Mouse (Mus musculus): ENCODE data around the gene Tmem131l. TPM values are rescaled to one million over a fixed set of nuclear protein-coding genes. Genes with fewer than 3 reads are reported as not detected.

Tmem131l gene
- total RNA-seq, 1 experiment = 31.5 TPM

DNA sequence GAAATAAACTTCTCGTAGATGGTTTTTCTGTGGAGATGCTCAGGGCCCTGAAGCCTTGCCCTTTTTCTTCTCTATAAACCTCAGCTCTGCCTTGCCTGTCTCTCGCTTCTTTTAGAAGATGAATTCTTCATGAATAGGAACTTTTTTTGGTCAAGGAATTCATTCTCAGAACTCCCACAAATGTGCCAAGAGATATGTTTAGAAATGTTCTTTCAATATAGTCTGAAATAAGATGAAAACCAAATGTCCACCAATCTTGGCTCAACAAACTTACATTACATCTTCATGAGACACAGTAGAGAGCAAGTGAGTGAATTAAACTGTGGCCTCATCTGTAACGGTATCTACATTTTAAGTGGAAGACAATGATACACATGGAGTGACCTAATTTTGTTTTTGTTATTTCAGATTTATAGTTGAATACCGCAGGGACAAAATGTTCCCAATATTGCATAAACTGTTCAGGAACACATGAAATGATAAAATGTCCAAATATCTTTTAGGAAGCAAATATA lies 41.3 kb upstream of the Tmem131l start:
- no peak overlapping the region for H3K9ac ChIP-seq (ENCODE audit: insufficient read depth, low read depth, low read length, poor library complexity, severe bottlenecking)
- in situ Hi-C loops (cut with MboI; ENCODE audit: low sequenced_read_pairs in 2 of 2, unreplicated experiment in 2 of 2) = no loop called here
- no peaks in the 10 kb centered on the region for H3K4me1 ChIP-seq (ENCODE audit: control insufficient read depth in 2 of 2, insufficient read depth in 2 of 2, low read length in 2 of 2, poor library complexity in 1 of 2)
- DNase-seq (ENCODE audit: low read depth, low spot score) = no peak
- no peak overlapping the region for H3K4me3 ChIP-seq (ENCODE audit: insufficient read depth in 1 of 2, low read depth in 1 of 2, low read length in 2 of 2, poor library complexity in 1 of 2, severe bottlenecking in 1 of 2)
- H3K9me3 ChIP-seq (ENCODE audit: control insufficient read depth, insufficient read depth, low read depth, low read length) = no peaks in the 10 kb centered on the region
- TF ChIP-seq MAFK (IDR thresholded peaks at IDR 0.05; ENCODE audit: insufficient read depth, low read depth, low read length) (no peak), ZC3H11A (IDR thresholded peaks at IDR 0.05; ENCODE audit: borderline replicate concordance, low read depth, low read length) (no peak), HCFC1 (IDR thresholded peaks at IDR 0.05; ENCODE audit: borderline replicate concordance, insufficient read depth, low read length) (no peak), ZNF384 (IDR thresholded peaks at IDR 0.05; ENCODE audit: low read depth, low read length) (no peak), CHD2 (IDR thresholded peaks at IDR 0.05; ENCODE audit: low read depth, low read length) (no peak)
- H3K27ac ChIP-seq (ENCODE audit: insufficient read depth, low read depth, low read length, poor library complexity, severe bottlenecking) = no peak overlapping the region
- 0 out of 2 replicates have a peak, but pooled peaks cover under 1% of the 10 kb centered on the region for H3K36me3 ChIP-seq (ENCODE audit: control insufficient read depth, insufficient read depth, low read length, poor library complexity, severe bottlenecking)

DNA sequence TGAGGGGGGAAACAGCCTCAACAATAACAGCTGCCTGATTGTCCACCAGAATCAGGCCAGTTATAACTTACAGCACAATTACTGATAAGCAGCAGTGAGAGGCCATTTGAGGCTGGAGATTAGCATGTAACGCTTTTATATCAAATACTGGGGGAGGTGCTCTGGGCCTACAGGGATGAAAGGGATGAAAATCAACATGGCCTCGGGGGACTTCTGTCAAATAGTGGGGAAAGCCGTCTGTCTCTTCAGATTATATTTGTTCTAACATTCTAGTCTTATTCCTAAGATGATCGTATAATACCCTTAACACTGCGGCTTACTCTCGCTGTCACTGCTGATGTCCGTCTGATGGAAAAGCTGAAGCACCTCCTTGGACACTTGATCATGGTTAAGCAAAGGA lies 40.1 kb upstream of the Tmem131l start:
- no peak for TF ChIP-seq CHD2 (IDR thresholded peaks at IDR 0.05; ENCODE audit: low read depth, low read length)
- in situ Hi-C loops (cut with MboI; ENCODE audit: low sequenced_read_pairs in 2 of 2, unreplicated experiment in 2 of 2) = no loop called here
- no peak for DNase-seq (ENCODE audit: low read depth, low spot score)
- Histone ChIP-seq H3K9ac (ENCODE audit: insufficient read depth, low read depth, low read length, poor library complexity, severe bottlenecking) (no peak overlapping the region), H3K27ac (ENCODE audit: insufficient read depth, low read depth, low read length, poor library complexity, severe bottlenecking) (no peak overlapping the region), H3K9me3 (ENCODE audit: control insufficient read depth, insufficient read depth, low read depth, low read length) (no peaks in the 10 kb centered on the region), H3K36me3 (ENCODE audit: control insufficient read depth, insufficient read depth, low read length, poor library complexity, severe bottlenecking) (0 out of 2 replicates have a peak, but pooled peaks cover 1% of the 10 kb centered on the region), H3K4me1 (ENCODE audit: control insufficient read depth in 2 of 2, insufficient read depth in 2 of 2, low read length in 2 of 2, poor library complexity in 1 of 2) (no peaks in the 10 kb centered on the region), H3K4me3 (ENCODE audit: insufficient read depth in 1 of 2, low read depth in 1 of 2, low read length in 2 of 2, poor library complexity in 1 of 2, severe bottlenecking in 1 of 2) (no peak overlapping the region)

DNA sequence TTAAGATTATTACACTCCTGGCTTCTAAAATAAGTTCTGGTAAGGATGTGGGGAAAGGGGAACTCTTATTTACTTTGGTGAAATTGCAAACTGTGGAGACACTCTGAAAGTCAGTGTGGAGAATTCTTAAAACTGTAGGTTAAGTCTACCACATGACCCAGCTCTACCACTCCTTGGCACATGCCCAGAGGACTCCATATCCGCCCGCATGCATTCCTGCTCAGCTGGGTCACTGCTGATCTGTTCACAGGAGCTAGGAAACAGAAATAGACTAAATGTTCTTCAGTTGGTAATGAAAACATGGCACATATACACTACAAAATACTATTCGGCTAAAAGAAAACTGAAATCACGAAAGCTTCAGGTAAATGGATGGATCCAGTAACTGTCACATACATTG lies 37.5 kb upstream of the Tmem131l start:
- no peak for DNase-seq (ENCODE audit: low read depth, low spot score)
- Histone ChIP-seq H3K9me3 (ENCODE audit: control insufficient read depth, insufficient read depth, low read depth, low read length) (no peaks in the 10 kb centered on the region), H3K36me3 (ENCODE audit: control insufficient read depth, insufficient read depth, low read length, poor library complexity, severe bottlenecking) (0 out of 2 replicates have a peak, but pooled peaks cover 1% of the 10 kb centered on the region), H3K4me1 (ENCODE audit: control insufficient read depth in 2 of 2, insufficient read depth in 2 of 2, low read length in 2 of 2, poor library complexity in 1 of 2) (no peaks in the 10 kb centered on the region), H3K27ac (ENCODE audit: insufficient read depth, low read depth, low read length, poor library complexity, severe bottlenecking) (no peak overlapping the region), H3K9ac (ENCODE audit: insufficient read depth, low read depth, low read length, poor library complexity, severe bottlenecking) (no peak overlapping the region), H3K4me3 (ENCODE audit: insufficient read depth in 1 of 2, low read depth in 1 of 2, low read length in 2 of 2, poor library complexity in 1 of 2, severe bottlenecking in 1 of 2) (no peak overlapping the region)
- TF ChIP-seq HCFC1 (IDR thresholded peaks at IDR 0.05; ENCODE audit: borderline replicate concordance, insufficient read depth, low read length) (no peak), ZC3H11A (IDR thresholded peaks at IDR 0.05; ENCODE audit: borderline replicate concordance, low read depth, low read length) (no peak), MAFK (IDR thresholded peaks at IDR 0.05; ENCODE audit: insufficient read depth, low read depth, low read length) (no peak), ZNF384 (IDR thresholded peaks at IDR 0.05; ENCODE audit: low read depth, low read length) (no peak), CHD2 (IDR thresholded peaks at IDR 0.05; ENCODE audit: low read depth, low read length) (no peak)
- in situ Hi-C loops (cut with MboI; ENCODE audit: low sequenced_read_pairs in 2 of 2, unreplicated experiment in 2 of 2) = no loop called here

DNA sequence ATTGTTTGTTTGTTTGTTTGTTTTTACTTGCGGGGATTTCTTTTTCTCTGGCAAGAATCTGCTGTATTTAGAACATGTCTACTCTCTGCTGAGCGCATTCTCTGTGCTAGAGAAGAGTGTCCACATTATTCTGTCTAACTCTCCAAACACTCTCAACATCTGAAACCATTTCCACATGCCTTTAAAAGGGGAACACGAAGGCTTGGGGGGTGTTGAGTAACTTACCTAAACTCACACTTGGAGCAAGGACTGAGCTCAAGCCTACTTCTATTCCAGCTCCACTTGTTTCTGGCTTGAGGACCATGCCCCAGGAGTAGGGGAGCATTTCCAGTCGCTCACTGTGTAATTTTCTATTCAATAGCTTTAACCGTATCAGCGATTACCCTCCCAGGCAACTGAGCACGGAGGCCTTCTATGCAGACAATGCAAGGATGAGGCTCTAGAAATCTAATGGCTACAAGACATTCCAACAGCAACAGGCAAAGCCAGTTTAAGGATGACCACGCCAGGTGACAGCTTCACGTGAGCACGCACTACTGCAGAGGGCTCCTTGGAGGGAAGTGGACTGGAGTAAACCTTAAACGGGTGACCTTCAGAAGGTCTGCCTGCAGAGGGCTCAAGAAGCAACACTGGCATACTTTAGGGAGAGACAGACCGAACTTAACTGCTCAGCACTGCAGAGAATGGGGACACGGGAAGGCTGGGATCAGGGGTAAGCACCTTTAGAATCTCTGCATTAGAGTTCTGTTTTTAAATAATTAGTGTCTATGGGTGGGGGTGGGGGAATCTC lies 36.8 kb upstream of the Tmem131l start:
- in situ Hi-C loops (cut with MboI; ENCODE audit: low sequenced_read_pairs in 2 of 2, unreplicated experiment in 2 of 2) = no loop called here

More for the DNA sequence above, 36.8 kb upstream of the Tmem131l start:
- Histone ChIP-seq H3K4me3 (ENCODE audit: insufficient read depth in 1 of 2, low read depth in 1 of 2, low read length in 2 of 2, poor library complexity in 1 of 2, severe bottlenecking in 1 of 2) (no peak overlapping the region), H3K9me3 (ENCODE audit: control insufficient read depth, insufficient read depth, low read depth, low read length) (no peaks in the 10 kb centered on the region), H3K9ac (ENCODE audit: insufficient read depth, low read depth, low read length, poor library complexity, severe bottlenecking) (no peak overlapping the region), H3K27ac (ENCODE audit: insufficient read depth, low read depth, low read length, poor library complexity, severe bottlenecking) (no peak overlapping the region), H3K36me3 (ENCODE audit: control insufficient read depth, insufficient read depth, low read length, poor library complexity, severe bottlenecking) (0 out of 2 replicates have a peak, but pooled peaks cover 1% of the 10 kb centered on the region), H3K4me1 (ENCODE audit: control insufficient read depth in 2 of 2, insufficient read depth in 2 of 2, low read length in 2 of 2, poor library complexity in 1 of 2) (peaks cover 0 to under 1% of the 10 kb centered on the region in 2 experiments; a peak in 1 of 4 replicates)
- TF ChIP-seq MAFK (IDR thresholded peaks at IDR 0.05; ENCODE audit: insufficient read depth, low read depth, low read length) (no peak), HCFC1 (IDR thresholded peaks at IDR 0.05; ENCODE audit: borderline replicate concordance, insufficient read depth, low read length) (no peak), CHD2 (IDR thresholded peaks at IDR 0.05; ENCODE audit: low read depth, low read length) (no peak), ZNF384 (IDR thresholded peaks at IDR 0.05; ENCODE audit: low read depth, low read length) (no peak), ZC3H11A (IDR thresholded peaks at IDR 0.05; ENCODE audit: borderline replicate concordance, low read depth, low read length) (no peak)
- DNase-seq (ENCODE audit: low read depth, low spot score) = no peak

All from ES-E14 (cell line).